Mouse (Mus musculus): ENCODE data around the gene Gbf1.

GRCm38 (mm10) chr19:46244628-46245027, 92.3 kb downstream of the Gbf1 start:
- TF ChIP-seq FLI1 (IDR thresholded peaks at IDR 0.05; ENCODE audit: low read length), result no peak
- TF ChIP-seq GATA1 (IDR thresholded peaks at IDR 0.05; ENCODE audit: borderline replicate concordance, low read length), result no peak

Measured in megakaryocyte, embryonic 14.5 days (primary cell).